Mouse (Mus musculus): ENCODE results near the gene 2900011O08Rik.

DNA sequence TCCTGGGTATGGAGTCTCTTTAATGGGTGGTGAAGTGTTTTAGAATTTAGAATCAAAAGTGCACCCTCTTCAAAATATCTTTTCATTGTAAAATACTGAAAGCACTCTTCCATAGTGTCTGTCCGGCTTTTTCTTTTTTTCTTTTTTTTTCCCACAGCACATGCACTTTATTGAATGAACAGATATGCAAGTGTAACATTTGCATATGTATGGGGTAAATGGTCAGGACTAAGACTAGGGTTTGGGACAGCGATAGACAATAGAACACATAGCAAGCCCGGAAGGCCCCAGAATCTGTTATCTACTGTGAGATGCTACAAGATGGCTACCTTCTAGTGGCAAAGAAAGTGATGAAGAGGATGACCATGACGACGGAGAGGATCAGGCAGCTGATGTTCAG lies 3.2 kb upstream of the 2900011O08Rik start:
- TF ChIP-seq POLR2A (IDR thresholded peaks at IDR 0.05; ENCODE audit: extremely low read depth, insufficient read depth, low read length) = no peak
- no peak for TF ChIP-seq CTCF (IDR thresholded peaks at IDR 0.05; ENCODE audit: extremely low read depth, insufficient read depth, low read length)
